27 mouse cellular contexts compared by ENCODE assay signal in the genomic region with DNA sequence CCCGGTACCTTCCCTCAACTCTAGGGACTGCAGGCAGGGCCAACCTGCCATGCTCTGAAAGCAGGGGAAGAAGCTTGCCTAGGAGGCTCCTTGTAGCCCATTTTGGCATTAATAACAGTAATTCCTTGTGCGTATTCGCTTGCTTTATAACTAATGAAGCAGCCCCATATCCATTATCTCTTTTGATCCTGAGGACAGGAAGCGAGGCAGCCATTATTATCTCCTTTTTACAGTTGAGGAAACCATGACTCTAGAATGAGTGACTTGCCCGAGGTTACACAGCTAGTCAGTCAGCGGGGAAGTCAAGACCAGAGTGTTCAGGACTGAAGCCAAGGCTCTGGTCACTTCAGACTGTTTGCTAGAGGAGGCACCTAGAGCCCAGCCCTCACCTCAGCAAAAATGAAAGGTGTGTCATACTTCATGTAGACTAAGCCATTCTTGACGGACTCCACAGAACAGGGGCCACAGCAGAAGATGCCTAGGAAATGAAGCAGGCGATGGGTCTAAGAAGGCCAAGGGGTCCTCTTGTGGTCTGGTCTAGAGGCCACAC. TPM values are rescaled to one million over a fixed set of nuclear protein-coding genes. Genes with fewer than 3 reads are reported as not detected.
A peak's percentile ranks its signal among the peaks of the same experiment; 100 is the strongest.
DNase-seq lines count a peak whose midpoint lies in the region; ATAC-seq and TF ChIP-seq lines count a peak whose summit lies in the region.
"Had no signal": no experiment of that assay in that cellular context is flagged by ENCODE, and none has a peak within 500 bp of the region (broad histone marks: within the 10 kb centered on the region; RNA-seq: fewer than 3 reads in every experiment).

No protein-coding gene starts in this region.

- ATAC-seq in heart, embryonic 11.5 days (replicated peaks; ENCODE audit: insufficient number of reproducible peaks, low FRiP score, low TSS enrichment): no peak
- ATAC-seq in lung, postnatal 0 days: peak; percentile 84
- ATAC-seq in megakaryocyte-erythroid progenitor cell, adult 5-6 weeks (replicated peaks; ENCODE audit: low FRiP score, low TSS enrichment, poor library complexity, severe bottlenecking): 0 out of 2 replicates have a peak, but pooled peaks have one; percentile 28
- ATAC-seq: activated CD4-positive, CD25-positive, alpha-beta regulatory T cell, adult 4 months; forebrain, embryonic 13.5 days; forebrain, embryonic 16.5 days; hindbrain, postnatal 0 days; inflammation-experienced regulatory T-cells, adult 6 months had no signal

- no peak overlapping the region for H3K27ac ChIP-seq in heart, embryonic 11.5 days (ENCODE audit: low read depth, low read length)
- H3K27ac ChIP-seq in lung, postnatal 0 days (ENCODE audit: low read length): peak overlapping the region; percentile 60
- H3K27ac ChIP-seq in MEL (ENCODE audit: control insufficient read depth, low read depth, low read length): peak overlapping the region; percentile 59
- H3K27ac ChIP-seq in layer of hippocampus, adult 2 months: no peak overlapping the region
- H3K27ac ChIP-seq: forebrain, embryonic 10.5 days; forebrain, embryonic 13.5 days; gastrocnemius, adult 2 months; heart, embryonic 13.5 days; hindbrain, embryonic 14.5 days; hindbrain, postnatal 0 days had no signal

- H3K79me2 ChIP-seq in MEL (ENCODE audit: control insufficient read depth, insufficient read depth, low read length, poor library complexity): no peaks in the 10 kb centered on the region

- peaks cover under 1% of the 10 kb centered on the region for H3K27me3 ChIP-seq in heart, embryonic 11.5 days (ENCODE audit: control insufficient read depth, insufficient read depth, low read length)
- H3K27me3 ChIP-seq in lung, postnatal 0 days (replicated peaks; ENCODE audit: insufficient read depth, low read length): no peaks in the 10 kb centered on the region
- H3K27me3 ChIP-seq in MEL (ENCODE audit: control insufficient read depth in 1 of 2, insufficient read depth in 2 of 2, low read length in 2 of 2): no peaks in the 10 kb centered on the region
- H3K27me3 ChIP-seq: forebrain, embryonic 13.5 days had no signal

- no peaks in the 10 kb centered on the region for H3K36me3 ChIP-seq in heart, embryonic 11.5 days (ENCODE audit: control insufficient read depth, insufficient read depth, low read length)
- no peaks in the 10 kb centered on the region for H3K36me3 ChIP-seq in lung, postnatal 0 days (ENCODE audit: insufficient read depth, low read length)
- H3K36me3 ChIP-seq in MEL (ENCODE audit: control insufficient read depth in 1 of 2, insufficient read depth in 2 of 2, low read length in 2 of 2): peaks cover 0 to 12% of the 10 kb centered on the region in 2 experiments; a peak in 2 of 4 replicates
- H3K36me3 ChIP-seq: forebrain, embryonic 10.5 days; heart, embryonic 13.5 days had no signal

- peak; percentile 86 for DNase-seq in heart, adult 11 months
- peak; percentile 74 for DNase-seq in lung, postnatal 0 days (ENCODE audit: low spot score)
- DNase-seq in lung, postnatal 14 days: no peak
- peak; percentile 49 for DNase-seq in MEL (ENCODE audit: low read depth, low spot score)
- no peak for DNase-seq in layer of hippocampus, adult 2 months (ENCODE audit: low spot score in 2 of 2)
- DNase-seq in spleen, adult 12 weeks (ENCODE audit: low spot score): no peak
- DNase-seq: adrenal gland, adult 8-10 months; adrenal gland, postnatal 36 days; B cell, adult 2 months; cerebellum, adult 18-20 months; cerebellum, adult 9-11 months; cerebellum, postnatal 25 days; gastrocnemius, adult 2 months; gastrocnemius, postnatal 14 days; heart, adult 18-20 months; heart, postnatal 14 days; heart, postnatal 4 days had no signal

- no peak for TF ChIP-seq EP300 in lung, postnatal 0 days (IDR thresholded peaks at IDR 0.05)
- TF ChIP-seq EP300 in MEL (IDR thresholded peaks at IDR 0.05; ENCODE audit: low read depth in 1 of 2, low read length in 2 of 2): peak; percentile 52; a peak in 3 of 4 replicates

- H3K4me1 ChIP-seq in heart, embryonic 11.5 days (ENCODE audit: control insufficient read depth, insufficient read depth, low read length): no peaks in the 10 kb centered on the region
- H3K4me1 ChIP-seq in lung, postnatal 0 days (ENCODE audit: insufficient read depth, low read depth, low read length): no peaks in the 10 kb centered on the region
- H3K4me1 ChIP-seq in MEL (ENCODE audit: control insufficient read depth in 1 of 2, insufficient read depth in 2 of 2, low read length in 2 of 2): peaks cover 9 to 18% of the 10 kb centered on the region in 2 experiments
- H3K4me1 ChIP-seq: forebrain, embryonic 10.5 days; forebrain, embryonic 13.5 days; heart, embryonic 13.5 days had no signal

- H3K9me3 ChIP-seq in heart, embryonic 11.5 days (replicated peaks; ENCODE audit: control insufficient read depth, low read length): no peaks in the 10 kb centered on the region
- no peaks in the 10 kb centered on the region for H3K9me3 ChIP-seq in lung, postnatal 0 days (ENCODE audit: low read length)
- H3K9me3 ChIP-seq in MEL (replicated peaks; ENCODE audit: insufficient read depth, low read length): no peaks in the 10 kb centered on the region
- H3K9me3 ChIP-seq: forebrain, embryonic 10.5 days; forebrain, embryonic 13.5 days; heart, embryonic 13.5 days had no signal

- TF ChIP-seq RAD21 in MEL (IDR thresholded peaks at IDR 0.05; ENCODE audit: low read depth, low read length): no peak

- 74% methylated on average over 8 of the region's 8 CpGs for WGBS in heart, embryonic 11.5 days (ENCODE audit: insufficient replicate concordance)
- WGBS in lung, postnatal 0 days: 77% methylated on average over 8 of the region's 8 CpGs

- H3K9ac ChIP-seq in heart, embryonic 11.5 days (ENCODE audit: low read depth, low read length): no peak overlapping the region
- no peak overlapping the region for H3K9ac ChIP-seq in lung, postnatal 0 days (replicated peaks; ENCODE audit: low read depth)
- H3K9ac ChIP-seq in MEL (ENCODE audit: control insufficient read depth, low read depth, low read length, poor library complexity, severe bottlenecking): peak overlapping the region; percentile 41; the same call in 1 of the 2 replicates
- H3K9ac ChIP-seq: forebrain, embryonic 13.5 days; heart, embryonic 13.5 days; hindbrain, embryonic 14.5 days had no signal

- no peak for TF ChIP-seq CTCF in lung, postnatal 0 days (IDR thresholded peaks at IDR 0.05)
- no peak for TF ChIP-seq CTCF in MEL (IDR thresholded peaks at IDR 0.05 in 2 of 3, conservative IDR thresholded peaks at IDR 0.05 in 1 of 3; ENCODE audit: control insufficient read depth in 1 of 3, insufficient read depth in 1 of 3, low read depth in 2 of 3, low read length in 3 of 3, poor library complexity in 1 of 3, severe bottlenecking in 1 of 3)
- no peak for TF ChIP-seq CTCF in layer of hippocampus, adult 2 months (conservative IDR thresholded peaks at IDR 0.05)

- no peak overlapping the region for H3K4me2 ChIP-seq in heart, embryonic 11.5 days
- no peak overlapping the region for H3K4me2 ChIP-seq in lung, postnatal 0 days (replicated peaks; ENCODE audit: low read depth, low read length)
- H3K4me2 ChIP-seq: forebrain, embryonic 13.5 days; heart, embryonic 13.5 days; hindbrain, embryonic 14.5 days had no signal

- H3K4me3 ChIP-seq in heart, embryonic 11.5 days (ENCODE audit: low read depth, low read length): no peak overlapping the region
- no peak overlapping the region for H3K4me3 ChIP-seq in lung, postnatal 0 days (ENCODE audit: low read depth, low read length)
- no peak overlapping the region; a peak in 1 of 4 replicates for H3K4me3 ChIP-seq in MEL (ENCODE audit: control insufficient read depth in 1 of 2, insufficient read depth in 1 of 2, low read depth in 2 of 2, low read length in 2 of 2)
- H3K4me3 ChIP-seq in layer of hippocampus, adult 2 months: no peak overlapping the region
- H3K4me3 ChIP-seq: forebrain, embryonic 10.5 days; forebrain, embryonic 13.5 days; gastrocnemius, adult 2 months; heart, embryonic 13.5 days had no signal

- TF ChIP-seq POLR2A in MEL (IDR thresholded peaks at IDR 0.05; ENCODE audit: control insufficient read depth in 1 of 2, insufficient read depth in 1 of 2, low read depth in 1 of 2, low read length in 2 of 2, poor library complexity in 1 of 2): no peak

RNA-seq across cellular contexts. Expression of gene Tgm1, which starts 7.6 kb away (rescaled TPM):
- 0.13 and 0.30 TPM in 2 replicates for polyA plus RNA-seq in heart, embryonic 11.5 days (2014; fragmentation: Nextera tagmentation; extraction: Ambion mirVana)
- 14.2 and 20.6 TPM in 2 replicates for polyA plus RNA-seq in lung, postnatal 0 days (2015; fragmentation: Nextera tagmentation; extraction: Ambion mirVana)
- total RNA-seq in MEL (2012; rRNA removed): 5.8 and 6.2 TPM in 2 replicates
- polyA plus RNA-seq in MEL (2012; ENCODE audit: insufficient read depth in 1 of 2, insufficient read length in 2 of 2, low read depth in 1 of 2, low replicate concordance in 2 of 2, missing spikeins in 1 of 2): 10 to 100 TPM in 1 of 2 experiments, not detected in 1; 11.4 TPM
- total RNA-seq in megakaryocyte-erythroid progenitor cell, adult 5-6 weeks (2014; fragmentation: Nextera tagmentation): not detected in 2 replicates
- 0.15 TPM in 1 of 2 replicates, not detected in the other for total RNA-seq in megakaryocyte-erythroid progenitor cell, adult 5-6 weeks (2017)
- total RNA-seq in layer of hippocampus, adult 2 months (2021): not detected
- polyA plus RNA-seq: activated CD4-positive, CD25-positive, alpha-beta regulatory T cell, adult 4 months; inflammation-experienced regulatory T-cells, adult 6 months had no signal

RNA-seq across cellular contexts. Expression of gene Rabggta, which starts 15.9 kb away (rescaled TPM):
- polyA plus RNA-seq in heart, embryonic 11.5 days (2014; fragmentation: Nextera tagmentation; extraction: Ambion mirVana): 19.1 and 19.7 TPM in 2 replicates
- 31.4 and 32.5 TPM in 2 replicates for polyA plus RNA-seq in lung, postnatal 0 days (2015; fragmentation: Nextera tagmentation; extraction: Ambion mirVana)
- 21.8 and 22.8 TPM in 2 replicates for total RNA-seq in MEL (2012; rRNA removed)
- 10 to 100 TPM in 1 of 2 experiments, not detected in 1; 32.0 TPM for polyA plus RNA-seq in MEL (2012; ENCODE audit: insufficient read depth in 1 of 2, insufficient read length in 2 of 2, low read depth in 1 of 2, low replicate concordance in 2 of 2, missing spikeins in 1 of 2)
- 14.4 and 20.2 TPM in 2 replicates for total RNA-seq in megakaryocyte-erythroid progenitor cell, adult 5-6 weeks (2014; fragmentation: Nextera tagmentation)
- 7.7 and 12.6 TPM in 2 replicates for total RNA-seq in megakaryocyte-erythroid progenitor cell, adult 5-6 weeks (2017)
- 10 to 100 TPM; 44.9 to 49.5 TPM for total RNA-seq in layer of hippocampus, adult 2 months (2021)

RNA-seq across cellular contexts. Expression of gene Tinf2, which starts 24.5 kb away (rescaled TPM):
- 39.6 and 42.3 TPM in 2 replicates for polyA plus RNA-seq in heart, embryonic 11.5 days (2014; fragmentation: Nextera tagmentation; extraction: Ambion mirVana)
- polyA plus RNA-seq in lung, postnatal 0 days (2015; fragmentation: Nextera tagmentation; extraction: Ambion mirVana): 18.8 and 19.9 TPM in 2 replicates
- total RNA-seq in MEL (2012; rRNA removed): 27.2 and 27.8 TPM in 2 replicates
- polyA plus RNA-seq in MEL (2012; ENCODE audit: insufficient read depth in 1 of 2, insufficient read length in 2 of 2, low read depth in 1 of 2, low replicate concordance in 2 of 2, missing spikeins in 1 of 2): 10 to 100 TPM in 1 of 2 experiments, not detected in 1; 53.0 TPM
- total RNA-seq in megakaryocyte-erythroid progenitor cell, adult 5-6 weeks (2014; fragmentation: Nextera tagmentation): 22.2 and 59.3 TPM in 2 replicates
- total RNA-seq in megakaryocyte-erythroid progenitor cell, adult 5-6 weeks (2017): 22.8 and 24.0 TPM in 2 replicates
- 10 to 100 TPM; 15.2 to 16.2 TPM for total RNA-seq in layer of hippocampus, adult 2 months (2021)

RNA-seq across cellular contexts. Expression of gene Nedd8, which starts 34.2 kb away (rescaled TPM):
- polyA plus RNA-seq in heart, embryonic 11.5 days (2014; fragmentation: Nextera tagmentation; extraction: Ambion mirVana): 512 and 535 TPM in 2 replicates
- polyA plus RNA-seq in lung, postnatal 0 days (2015; fragmentation: Nextera tagmentation; extraction: Ambion mirVana): 369 and 396 TPM in 2 replicates
- total RNA-seq in MEL (2012; rRNA removed): 515 and 516 TPM in 2 replicates
- polyA plus RNA-seq in MEL (2012; ENCODE audit: insufficient read depth in 1 of 2, insufficient read length in 2 of 2, low read depth in 1 of 2, low replicate concordance in 2 of 2, missing spikeins in 1 of 2): 100 to 1,000 TPM in 1 of 2 experiments, not detected in 1; 528 TPM
- total RNA-seq in megakaryocyte-erythroid progenitor cell, adult 5-6 weeks (2014; fragmentation: Nextera tagmentation): 398 and 455 TPM in 2 replicates
- total RNA-seq in megakaryocyte-erythroid progenitor cell, adult 5-6 weeks (2017): 365 and 374 TPM in 2 replicates
- total RNA-seq in layer of hippocampus, adult 2 months (2021): 100 to 1,000 TPM; 301 to 309 TPM

RNA-seq across cellular contexts. Expression of gene Gmpr2, which starts 34.4 kb away (rescaled TPM):
- 41.3 and 43.3 TPM in 2 replicates for polyA plus RNA-seq in heart, embryonic 11.5 days (2014; fragmentation: Nextera tagmentation; extraction: Ambion mirVana)
- polyA plus RNA-seq in lung, postnatal 0 days (2015; fragmentation: Nextera tagmentation; extraction: Ambion mirVana): 34.0 and 38.6 TPM in 2 replicates
- total RNA-seq in MEL (2012; rRNA removed): 22.3 and 24.5 TPM in 2 replicates
- 10 to 100 TPM in 1 of 2 experiments, not detected in 1; 28.8 TPM for polyA plus RNA-seq in MEL (2012; ENCODE audit: insufficient read depth in 1 of 2, insufficient read length in 2 of 2, low read depth in 1 of 2, low replicate concordance in 2 of 2, missing spikeins in 1 of 2)
- total RNA-seq in megakaryocyte-erythroid progenitor cell, adult 5-6 weeks (2014; fragmentation: Nextera tagmentation): 20.2 and 31.1 TPM in 2 replicates
- 22.6 and 24.8 TPM in 2 replicates for total RNA-seq in megakaryocyte-erythroid progenitor cell, adult 5-6 weeks (2017)
- 10 to 100 TPM; 26.0 to 26.1 TPM for total RNA-seq in layer of hippocampus, adult 2 months (2021)

Comparison
In these comparisons a context has a peak if more than half of its experiments do, and no peak if none do; other contexts are left out.
1. DNase-seq: peak in heart, adult 11 months (single experiment), lung, postnatal 0 days (single experiment) and MEL (single experiment); none in lung, postnatal 14 days (single experiment), layer of hippocampus, adult 2 months (0 of 2) and spleen, adult 12 weeks (single experiment).
2. H3K27ac ChIP-seq: peak in lung, postnatal 0 days (single experiment) and MEL (single experiment); none in heart, embryonic 11.5 days (single experiment) and layer of hippocampus, adult 2 months (single experiment).